Mouse (Mus musculus) olfactory bulb, adult 2 months (tissue): ENCODE results near the gene Sgsm2.

Source experiments
- CTCF ChIP-seq: fragments of 200-500 bp; IDR thresholded peaks from 2 replicates; pipeline ENCODE4 v1.5.1; 2012; ENCODE audit warnings: low read depth, mild to moderate bottlenecking, low read length, moderate library complexity; ENCODE audit not compliant: insufficient read depth
- POLR2A ChIP-seq: fragments of 200-500 bp; IDR thresholded peaks from 2 replicates; pipeline ENCODE4 v1.6.1; 2012; ENCODE audit warnings: mild to moderate bottlenecking, low read depth, low read length, moderate library complexity; ENCODE audit not compliant: insufficient read depth

DNA sequence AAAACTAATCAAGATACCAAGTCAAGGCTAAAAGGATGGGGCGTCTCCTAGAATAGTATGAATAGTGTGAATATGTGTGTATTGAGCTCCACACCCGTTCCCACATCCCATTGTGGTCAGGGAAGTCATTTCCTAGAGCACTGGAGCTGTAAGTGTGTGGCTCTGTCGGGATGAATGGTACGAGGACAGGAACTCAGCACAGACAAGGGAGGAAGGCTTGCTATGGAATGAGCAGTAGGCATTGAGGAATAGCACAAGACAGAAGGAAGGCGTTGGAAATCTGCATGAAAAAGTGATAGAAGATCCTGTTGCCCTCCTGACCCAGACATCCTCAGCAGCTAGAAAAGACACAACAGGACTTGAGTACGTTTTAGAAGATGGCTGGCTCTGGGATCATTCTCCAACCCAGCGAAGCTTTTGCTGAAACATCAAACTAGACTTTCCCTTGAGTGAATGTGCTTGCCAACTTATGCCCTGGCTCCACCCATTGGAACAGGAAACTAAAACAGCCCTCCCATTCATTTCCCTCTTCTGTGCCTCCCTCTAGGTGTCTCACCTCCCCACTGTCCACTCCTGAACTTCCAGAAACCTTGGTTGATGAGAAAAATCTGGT is 69.0 kb downstream of the Sgsm2 start:
- no peak for TF ChIP-seq CTCF
- no peak for TF ChIP-seq POLR2A
